Mouse (Mus musculus) brain, embryonic 14.5 days (tissue): ENCODE measurements at regions not wholly inside any gene's neighbourhood (a gene's known extent, or its start where the extent isn't known, plus 50 kb on each side); places are given as distances from the start of the nearest gene placed in this dataset.

Experiments
- DNase-seq: peaks from one replicate; pipeline ENCODE4 v3.0.0-alpha.2; 2011; ENCODE audit warnings: low read depth
- CTCF ChIP-seq: fragments of 200-500 bp; IDR thresholded peaks from 2 replicates; pipeline ENCODE4 v1.5.1; 2012; ENCODE audit warnings: inconsistent platforms, mild to moderate bottlenecking, moderate library complexity, borderline replicate concordance; ENCODE audit not compliant: insufficient read depth, insufficient read length; ENCODE audit errors: extremely low read depth
- POLR2A ChIP-seq: fragments of 200-500 bp; IDR thresholded peaks from 2 replicates; pipeline ENCODE4 v1.6.1; 2012; ENCODE audit warnings: mild to moderate bottlenecking, inconsistent platforms, borderline replicate concordance; ENCODE audit not compliant: poor library complexity, insufficient read depth, insufficient read length, severe bottlenecking; ENCODE audit errors: extremely low read depth

DNA sequence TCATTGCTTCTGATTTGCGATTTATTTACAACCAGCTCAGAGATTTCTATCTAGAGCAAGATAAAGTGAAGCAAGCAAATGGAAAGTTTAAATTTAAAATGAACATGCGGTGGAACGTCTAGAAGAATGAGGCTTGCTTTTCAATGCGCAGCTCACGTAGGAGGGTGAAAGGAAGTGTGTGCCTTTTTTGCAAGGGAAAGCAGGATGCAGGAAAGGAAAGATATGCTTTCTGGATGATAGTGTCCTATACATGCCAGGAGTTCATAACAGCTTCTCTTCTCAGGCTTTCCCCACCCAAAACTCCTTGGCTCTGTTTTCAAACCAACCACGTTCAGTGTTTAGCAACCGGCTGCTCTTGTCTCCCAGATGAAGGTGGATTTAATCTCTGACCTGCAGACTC, 132.9 kb upstream of the Nlgn1 start:
- TF ChIP-seq POLR2A (no peak), CTCF (no peak)
- no peak for DNase-seq

DNA sequence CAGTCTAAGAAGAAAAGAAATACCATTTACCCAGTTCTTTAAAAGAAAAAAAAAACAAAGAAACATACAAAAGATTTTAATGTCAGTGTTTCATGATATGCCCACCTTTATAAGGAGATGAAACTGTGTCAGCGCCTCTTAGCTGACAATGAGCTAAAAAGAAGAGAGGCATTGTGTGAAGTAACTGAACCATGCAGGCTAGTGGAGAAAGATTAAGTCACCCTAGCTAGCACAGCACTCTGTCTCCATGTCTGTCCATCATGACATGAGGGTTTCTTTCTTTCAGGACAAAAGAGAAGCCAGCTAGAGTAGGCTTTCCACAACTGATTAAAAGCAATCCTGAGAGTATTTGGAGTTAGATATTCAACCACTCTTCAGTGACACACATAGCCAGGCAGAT, 122.7 kb upstream of the Nlgn1 start:
- TF ChIP-seq CTCF (no peak), POLR2A (no peak)
- peak; percentile 2 for DNase-seq

DNA sequence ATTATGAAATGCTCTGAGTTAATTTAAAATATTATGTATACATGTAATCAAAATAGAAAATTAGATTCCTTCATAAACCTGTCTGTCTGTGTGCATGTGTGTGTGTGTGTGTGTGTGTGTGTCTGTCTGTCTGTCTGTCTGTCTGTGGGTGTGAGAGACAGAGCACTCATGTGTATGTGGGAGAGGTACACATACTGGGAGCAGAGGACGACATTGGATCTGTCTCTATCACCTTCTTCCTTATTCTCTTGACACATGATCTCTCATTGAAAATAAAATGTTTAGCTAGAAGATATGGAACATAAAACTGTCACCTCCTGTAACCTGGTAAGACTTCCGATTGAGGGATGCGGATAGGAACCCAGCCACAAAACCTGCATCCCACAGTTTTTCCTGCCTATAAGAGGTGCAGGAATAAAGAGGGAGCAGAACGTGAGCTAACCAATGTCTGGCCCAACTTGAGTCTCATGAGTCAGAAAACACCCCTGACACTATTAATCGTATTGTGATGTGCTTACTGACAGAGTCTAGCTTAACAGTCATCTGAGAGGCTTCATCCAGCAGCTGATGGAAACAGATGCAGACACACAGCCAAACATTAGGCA, 105.6 kb upstream of the Nlgn1 start:
- TF ChIP-seq CTCF (no peak), POLR2A (no peak)
- no peak for DNase-seq
